Mouse (Mus musculus) CH12.LX (cell line): ENCODE measurements around the gene Tmem205. TPM values are rescaled to one million over a fixed set of nuclear protein-coding genes. Genes with fewer than 3 reads are reported as not detected.

Source experiments
- DNase-seq: peaks from one replicate; pipeline ENCODE4 v3.0.0-alpha.2; 2013; ENCODE audit errors: extremely low read depth
- H3K27ac ChIP-seq: 2 replicates; pipeline ENCODE4 v1.5.1; 2012; ENCODE audit warnings: low read depth, mild to moderate bottlenecking, control low read depth, moderate library complexity; ENCODE audit not compliant: insufficient read depth
- H3K27me3 ChIP-seq: replicated peaks from 2 replicates; pipeline ENCODE3; 2012; ENCODE audit warnings: inconsistent platforms
- H3K36me3 ChIP-seq, 2 experiments: replicated peaks in 1 of 2; 2 replicates each; pipeline versions ENCODE3 to v1.6.1; 2012; ENCODE audit warnings: inconsistent platforms in 1 of 2, low read length in 1 of 2, mild to moderate bottlenecking in 1 of 2, mixed read lengths in 1 of 2, moderate library complexity in 1 of 2; ENCODE audit not compliant: control insufficient read depth in 1 of 2, insufficient read depth in 1 of 2
- H3K4me1 ChIP-seq, 2 experiments: 2 replicates each; pipeline ENCODE4 v1.6.1; 2012; ENCODE audit warnings: inconsistent platforms in 1 of 2, moderate library complexity in 1 of 2; ENCODE audit not compliant: insufficient read depth in 2 of 2, control insufficient read depth in 1 of 2
- H3K4me2 ChIP-seq: 2 replicates; pipeline ENCODE4 v1.6.1; 2012; ENCODE audit warnings: low read depth, mild to moderate bottlenecking, control low read depth; ENCODE audit not compliant: poor library complexity, insufficient read depth, severe bottlenecking
- H3K4me3 ChIP-seq, 3 experiments: fragments of 150-350 bp in 1 of 3; sonication (generic) in 1 of 3; replicated peaks in 1 of 3; 2 replicates each; pipeline versions ENCODE3 to v1.5.1; 2011 to 2012; ENCODE audit warnings: low read depth in 2 of 3, low read length in 2 of 3, mild to moderate bottlenecking in 2 of 3, moderate library complexity in 2 of 3, control low read depth in 1 of 3, improper control_type of control experiment in 1 of 3, inconsistent platforms in 1 of 3, mixed read lengths in 1 of 3; ENCODE audit not compliant: poor library complexity in 1 of 3
- H3K79me2 ChIP-seq: replicated peaks from 2 replicates; pipeline ENCODE4 v1.6.1; 2012; ENCODE audit warnings: mild to moderate bottlenecking, moderate library complexity; ENCODE audit not compliant: control insufficient read depth, poor library complexity, insufficient read depth, severe bottlenecking; ENCODE audit errors: extremely low read depth
- H3K9ac ChIP-seq: 2 replicates; pipeline ENCODE4 v1.6.1; 2012; ENCODE audit warnings: low read depth, mild to moderate bottlenecking, control low read depth, moderate library complexity; ENCODE audit not compliant: insufficient read depth
- H3K9me3 ChIP-seq: replicated peaks from 2 replicates; pipeline ENCODE3; 2012; ENCODE audit warnings: low read length, inconsistent platforms, mixed read lengths
- CTCF ChIP-seq, 2 experiments: IDR thresholded peaks in 1 of 2; conservative IDR thresholded peaks in 1 of 2; 2 replicates each; pipeline ENCODE4 v1.5.1; 2011 to 2012; ENCODE audit warnings: low read depth in 2 of 2, low read length in 2 of 2, improper control_type of control experiment in 1 of 2, inconsistent platforms in 1 of 2, mild to moderate bottlenecking in 1 of 2, moderate library complexity in 1 of 2
- EP300 ChIP-seq: IDR thresholded peaks from 2 replicates; pipeline ENCODE4 v1.6.1; 2011; ENCODE audit warnings: low read length, improper control_type of control experiment
- ETS1 ChIP-seq: conservative IDR thresholded peaks from 2 replicates; pipeline ENCODE4 v1.6.1; 2012; ENCODE audit warnings: low read depth, mild to moderate bottlenecking, inconsistent platforms, low read length, improper control_type of control experiment, moderate library complexity
- GABPA ChIP-seq: IDR thresholded peaks from 2 replicates; pipeline ENCODE4 v1.6.1; 2012; ENCODE audit warnings: low read depth, low read length, improper control_type of control experiment, inconsistent platforms; ENCODE audit not compliant: insufficient replicate concordance
- HCFC1 ChIP-seq: IDR thresholded peaks from 2 replicates; pipeline ENCODE4 v1.6.1; 2012; ENCODE audit warnings: low read depth, mild to moderate bottlenecking, inconsistent platforms, low read length, improper control_type of control experiment
- JUN ChIP-seq: IDR thresholded peaks from 2 replicates; pipeline ENCODE4 v1.6.1; 2011; ENCODE audit warnings: low read depth, mild to moderate bottlenecking, low read length, improper control_type of control experiment, moderate library complexity; ENCODE audit not compliant: insufficient read depth
- KAT2A ChIP-seq: IDR thresholded peaks from 2 replicates; pipeline ENCODE4 v1.6.1; 2012; ENCODE audit warnings: low read length, improper control_type of control experiment, inconsistent platforms; ENCODE audit not compliant: insufficient replicate concordance
- MEF2A ChIP-seq: IDR thresholded peaks from 2 replicates; pipeline ENCODE4 v1.6.1; 2014; ENCODE audit warnings: low read depth, mild to moderate bottlenecking, inconsistent platforms, low read length, improper control_type of control experiment, borderline replicate concordance
- MXI1 ChIP-seq: IDR thresholded peaks from 2 replicates; pipeline ENCODE4 v1.6.1; 2011; ENCODE audit warnings: mild to moderate bottlenecking, low read depth, low read length, improper control_type of control experiment
- PAX5 ChIP-seq: IDR thresholded peaks from 2 replicates; pipeline ENCODE4 v1.6.1; 2012; ENCODE audit warnings: low read length, inconsistent platforms, mixed read lengths
- RAD21 ChIP-seq: IDR thresholded peaks from 2 replicates; pipeline ENCODE4 v1.6.1; 2011; ENCODE audit warnings: low read depth, mild to moderate bottlenecking, low read length, improper control_type of control experiment, moderate library complexity
- RCOR1 ChIP-seq: conservative IDR thresholded peaks from 2 replicates; pipeline ENCODE4 v1.6.1; 2012; ENCODE audit warnings: low read depth, mild to moderate bottlenecking, inconsistent platforms, low read length, improper control_type of control experiment
- SIN3A ChIP-seq: IDR thresholded peaks from 2 replicates; pipeline ENCODE4 v1.6.1; 2012; ENCODE audit warnings: low read length, improper control_type of control experiment, inconsistent platforms
- TBP ChIP-seq: conservative IDR thresholded peaks from 2 replicates; pipeline ENCODE4 v1.6.1; 2011; ENCODE audit warnings: low read depth, low read length, improper control_type of control experiment
- TCF12 ChIP-seq: IDR thresholded peaks from 2 replicates; pipeline ENCODE4 v1.6.1; 2014; ENCODE audit warnings: low read depth, mild to moderate bottlenecking, inconsistent platforms, low read length, improper control_type of control experiment
- ZMIZ1 ChIP-seq: IDR thresholded peaks from 2 replicates; pipeline ENCODE4 v1.6.1; 2012; ENCODE audit warnings: low read depth, mild to moderate bottlenecking, inconsistent platforms, low read length, improper control_type of control experiment
- ZNF384 ChIP-seq: IDR thresholded peaks from 2 replicates; pipeline ENCODE4 v1.6.1; 2012; ENCODE audit warnings: low read depth, low read length, improper control_type of control experiment, inconsistent platforms
- dilution Hi-C: fragments of 300-500 bp; cut with MboI; formaldehyde crosslinking; loops from 2 replicates; pipeline ENCODE4 v1.14.3; 2020; ENCODE audit warnings: low sequenced_read_pairs; ENCODE audit not compliant: extremely low pct_unique_long_range_greater_than_20kb, extremely low pct_ligation_motif_present
- in situ Hi-C: fragments of 300-500 bp; cut with MboI; formaldehyde crosslinking; loops from 3 replicates; pipeline ENCODE4 v1.14.3; 2019; ENCODE audit warnings: low sequenced_read_pairs, low pct_ligation_motif_present, low pct_unique_long_range_greater_than_20kb, mixed read lengths
- polyA plus RNA-seq: library from polyadenylated mRNA; unstranded; fragments of >175 nt; gene quantifications from 2 replicates; pipeline ENCODE4 v1.2.1, GENCODE M21; 2012; ENCODE audit warnings: low read depth; ENCODE audit not compliant: insufficient read length
- total RNA-seq, 2 experiments: library from RNA; depleted of rRNA; stranded (reverse); fragments of 300-350 nt in 1 of 2; fragments of >200 nt in 1 of 2; gene quantifications; 2 replicates each; pipeline ENCODE4 v1.2.3; 2012 to 2014

Tmem205 gene
- total and polyA plus RNA-seq, 3 experiments: 0.87 to 2.9 (median 2.9) TPM

GRCm38 (mm10) chr9:21943638-21944037 lies 16.3 kb upstream of the Tmem205 start:
- no peak overlapping the region for H3K4me2 ChIP-seq
- DNase-seq: no peak
- H3K27ac ChIP-seq: no peak overlapping the region
- no peaks in the 10 kb centered on the region for H3K36me3 ChIP-seq
- no peaks in the 10 kb centered on the region for H3K79me2 ChIP-seq
- in situ Hi-C loops: no loop called here
- no peak for TF ChIP-seq KAT2A
- TF ChIP-seq MEF2A: no peak
- no peak for TF ChIP-seq ETS1
- no peak for TF ChIP-seq TBP
- H3K9ac ChIP-seq: no peak overlapping the region
- no peak overlapping the region for H3K4me3 ChIP-seq
- dilution Hi-C loops: no loop called here
- peaks cover 59% of the 10 kb centered on the region for H3K27me3 ChIP-seq
- peaks cover 7% of the 10 kb centered on the region for H3K9me3 ChIP-seq
- peaks cover 0 to 5% of the 10 kb centered on the region in 2 experiments; a peak in 1 of 4 replicates for H3K4me1 ChIP-seq

- no peak for DNase-seq
- in situ Hi-C loops (no loop called here), dilution Hi-C loops (no loop called here)
- H3K4me1 ChIP-seq: peaks cover 0 to 5% of the 10 kb centered on the region in 2 experiments; a peak in 1 of 4 replicates
- H3K27me3 ChIP-seq: peaks cover 58% of the 10 kb centered on the region
- no peak overlapping the region for H3K9ac ChIP-seq
- H3K9me3 ChIP-seq: peaks cover 7% of the 10 kb centered on the region
- H3K79me2 ChIP-seq: no peaks in the 10 kb centered on the region
- no peak overlapping the region for H3K4me2 ChIP-seq
- no peak overlapping the region for H3K4me3 ChIP-seq
- no peak overlapping the region for H3K27ac ChIP-seq
- no peaks in the 10 kb centered on the region for H3K36me3 ChIP-seq
- TF ChIP-seq ZNF384 (no peak), TCF12 (no peak), MXI1 (no peak), ZMIZ1 (no peak), SIN3A (no peak), RCOR1 (no peak), JUN (no peak), GABPA (no peak), PAX5 (no peak), MEF2A (no peak), EP300 (no peak), CTCF (conservative IDR thresholded peaks at IDR 0.05 in 1 of 2, IDR thresholded peaks at IDR 0.05 in 1 of 2; ENCODE audit: low read depth in 2 of 2, low read length in 2 of 2) (no peak), HCFC1 (no peak), RAD21 (no peak)
These were observed 15.7 kb upstream of the Tmem205 start for GRCm38 (mm10) chr9:21943046-21943445.
